Mouse (Mus musculus) liver, postnatal 0 days (tissue): ENCODE results near the gene Rps6ka4. TPM values are rescaled to one million over a fixed set of nuclear protein-coding genes. Genes with fewer than 3 reads are reported as not detected.

ENCODE experiments used
- ATAC-seq: fragments of 200-750 bp; cut with Nextera tagmentation; 2 replicates; pipeline ENCODE4 v1.8.0; 2017; ENCODE audit warnings: mild to moderate bottlenecking, moderate library complexity
- DNase-seq: peaks from one replicate; pipeline ENCODE4 v3.0.0-alpha.2; 2016
- H3K27ac ChIP-seq: fragments of 300-500 bp; sonication (generic); 2 replicates; pipeline ENCODE4 v1.5.1; 2014; ENCODE audit warnings: antibody characterized with exemption, moderate library complexity, mild to moderate bottlenecking, low read depth
- H3K27me3 ChIP-seq: fragments of 300-500 bp; sonication (generic); 2 replicates; pipeline ENCODE4 v1.6.1; 2014; ENCODE audit warnings: low read length, control low read depth, mixed read lengths; ENCODE audit not compliant: insufficient read depth
- H3K36me3 ChIP-seq: fragments of 300-500 bp; sonication (generic); replicated peaks from 2 replicates; pipeline ENCODE4 v1.6.1; 2014; ENCODE audit warnings: mild to moderate bottlenecking, control low read depth, low read length, moderate library complexity, mixed read lengths; ENCODE audit not compliant: insufficient read depth
- H3K4me1 ChIP-seq: fragments of 300-500 bp; sonication (generic); 2 replicates; pipeline ENCODE4 v1.6.1; 2014; ENCODE audit warnings: antibody characterized with exemption, mild to moderate bottlenecking, control low read depth; ENCODE audit not compliant: insufficient read depth
- H3K4me2 ChIP-seq: fragments of 300-500 bp; sonication (generic); 2 replicates; pipeline ENCODE4 v1.6.1; 2014; ENCODE audit warnings: low read depth, mild to moderate bottlenecking, low read length, moderate library complexity, mixed read lengths
- H3K4me3 ChIP-seq: fragments of 300-500 bp; sonication (generic); 2 replicates; pipeline ENCODE4 v1.5.1; 2014; ENCODE audit warnings: low read depth, low read length
- H3K9ac ChIP-seq: fragments of 300-500 bp; sonication (generic); replicated peaks from 2 replicates; pipeline ENCODE4 v1.6.1; 2014; ENCODE audit warnings: mild to moderate bottlenecking, moderate library complexity
- H3K9me3 ChIP-seq: fragments of 300-500 bp; sonication (generic); 2 replicates; pipeline ENCODE4 v1.6.1; 2016; ENCODE audit warnings: mild to moderate bottlenecking, control low read depth, low read length, mixed read lengths
- CTCF ChIP-seq: sonication (generic); IDR thresholded peaks from 2 replicates; pipeline ENCODE4 v1.5.1; 2016; ENCODE audit warnings: antibody characterized with exemption, low read depth
- EP300 ChIP-seq: IDR thresholded peaks from 2 replicates; pipeline ENCODE4 v1.6.1; 2016; ENCODE audit warnings: antibody characterized with exemption, low read depth, mild to moderate bottlenecking
- WGBS: fragments of 180-500 bp; shearing (Covaris S2); extraction: QIAGEN DNeasy Blood & Tissue Kit; methylation state at CpG from one replicate; pipeline ENCODE4 v1.1.7; 2014; ENCODE audit not compliant: insufficient replicate concordance; 5-methylcytosine and 5-hydroxymethylcytosine counted together
- polyA plus RNA-seq: library from polyadenylated mRNA; unstranded; fragments of >200 nt; fragmentation: Nextera tagmentation; extraction: Ambion mirVana; gene quantifications from 2 replicates; pipeline ENCODE4 v1.2.1, GENCODE M21; 2015

The Rps6ka4 gene
- polyA plus RNA-seq: 4.2 and 5.2 TPM in 2 replicates

GRCm38 (mm10) chr19:6840475-6841291, at the start of gene Rps6ka4:
Gene Rps6ka4, minus strand, starts transcription at chr19:6840636.
- Histone ChIP-seq H3K27me3 (peaks cover 4% of the 10 kb centered on the region; the same call in 1 of the 2 replicates), H3K4me1 (peaks cover 18% of the 10 kb centered on the region), H3K36me3 (0 out of 2 replicates have a peak, but pooled peaks cover 3% of the 10 kb centered on the region), H3K4me2 (peak within 1 kb of the TSS; percentile 99), H3K9me3 (no peaks in the 10 kb centered on the region), H3K4me3 (peak within 1 kb of the TSS; percentile 72), H3K9ac (peak within 1 kb of the TSS; percentile 80), H3K27ac (peak within 1 kb of the TSS; percentile 34; the same call in 1 of the 2 replicates)
- DNase-seq (peak; percentile 69), ATAC-seq (peak; percentile 84)
- WGBS: 1% methylated on average over 44 of the region's 44 CpGs
- TF ChIP-seq CTCF: no peak

- Histone ChIP-seq H3K9ac (no peak overlapping the region), H3K36me3 (no peaks in the 10 kb centered on the region), H3K4me2 (no peak overlapping the region), H3K4me1 (no peaks in the 10 kb centered on the region), H3K27me3 (no peaks in the 10 kb centered on the region), H3K4me3 (no peak overlapping the region), H3K27ac (no peak overlapping the region), H3K9me3 (no peaks in the 10 kb centered on the region)
- DNase-seq (no peak), ATAC-seq (no peak)
- TF ChIP-seq EP300 (no peak), CTCF (no peak)
- 78% methylated on average over 4 of the region's 4 CpGs for WGBS
Measured at GRCm38 (mm10) chr19:6877965-6878364, 37.5 kb upstream of the Rps6ka4 start.

GRCm38 (mm10) chr19:6876799-6877198, 36.4 kb upstream of the Rps6ka4 start:
- H3K27me3 ChIP-seq: no peaks in the 10 kb centered on the region
- H3K36me3 ChIP-seq: no peaks in the 10 kb centered on the region
- no peak overlapping the region for H3K4me2 ChIP-seq
- H3K4me3 ChIP-seq: no peak overlapping the region
- no peaks in the 10 kb centered on the region for H3K9me3 ChIP-seq
- H3K27ac ChIP-seq: no peak overlapping the region
- peak; percentile 88 for ATAC-seq
- no peaks in the 10 kb centered on the region; the same call in 1 of the 2 replicates for H3K4me1 ChIP-seq
- H3K9ac ChIP-seq: no peak overlapping the region
- DNase-seq: peak; percentile 44
- TF ChIP-seq EP300 (no peak), CTCF (no peak)

GRCm38 (mm10) chr19:6875834-6876233, 35.4 kb upstream of the Rps6ka4 start:
- H3K9me3 ChIP-seq: no peaks in the 10 kb centered on the region
- no peaks in the 10 kb centered on the region for H3K36me3 ChIP-seq
- H3K4me2 ChIP-seq: no peak overlapping the region
- DNase-seq (no peak), ATAC-seq (no peak)
- no peaks in the 10 kb centered on the region for H3K27me3 ChIP-seq
- no peak overlapping the region for H3K4me3 ChIP-seq
- no peak overlapping the region for H3K27ac ChIP-seq
- H3K9ac ChIP-seq: no peak overlapping the region
- peaks cover 9% of the 10 kb centered on the region for H3K4me1 ChIP-seq
- WGBS: 66% methylated on average over 6 of the region's 6 CpGs
- TF ChIP-seq EP300 (no peak), CTCF (no peak)

- WGBS: 62% methylated on average over 1 of the region's 1 CpGs
- no peak for DNase-seq
- TF ChIP-seq EP300: no peak
- no peak for TF ChIP-seq CTCF
Measured at GRCm38 (mm10) chr19:6874257-6874656, 33.8 kb upstream of the Rps6ka4 start.

GRCm38 (mm10) chr19:6872701-6873100, 32.3 kb upstream of the Rps6ka4 start:
- TF ChIP-seq EP300 (no peak), CTCF (no peak)
- ATAC-seq: no peak
- Histone ChIP-seq H3K4me3 (no peak overlapping the region), H3K4me1 (peaks cover 16% of the 10 kb centered on the region), H3K27ac (no peak overlapping the region; the same call in 1 of the 2 replicates), H3K27me3 (no peaks in the 10 kb centered on the region), H3K36me3 (no peaks in the 10 kb centered on the region), H3K9me3 (no peaks in the 10 kb centered on the region), H3K4me2 (no peak overlapping the region), H3K9ac (no peak overlapping the region)
- DNase-seq: no peak
- WGBS: 51% methylated on average over 3 of the region's 3 CpGs

More at GRCm38 (mm10) chr19:6874257-6874656, 33.8 kb upstream of the Rps6ka4 start:
- H3K27me3 ChIP-seq: no peaks in the 10 kb centered on the region
- no peak overlapping the region for H3K9ac ChIP-seq
- peaks cover 13% of the 10 kb centered on the region for H3K4me1 ChIP-seq
- H3K27ac ChIP-seq: no peak overlapping the region
- H3K36me3 ChIP-seq: no peaks in the 10 kb centered on the region
- no peak overlapping the region for H3K4me3 ChIP-seq
- ATAC-seq: no peak
- no peak overlapping the region for H3K4me2 ChIP-seq
- no peaks in the 10 kb centered on the region for H3K9me3 ChIP-seq
